Mouse (Mus musculus): Measurements from ENCODE around the gene Cyb5r3. TPM values are rescaled to one million over a fixed set of nuclear protein-coding genes. Genes with fewer than 3 reads are reported as not detected.

Gene Cyb5r3
- total and polyA plus RNA-seq, 3 experiments: 22.6 to 67.0 TPM; not detected in 1

DNA sequence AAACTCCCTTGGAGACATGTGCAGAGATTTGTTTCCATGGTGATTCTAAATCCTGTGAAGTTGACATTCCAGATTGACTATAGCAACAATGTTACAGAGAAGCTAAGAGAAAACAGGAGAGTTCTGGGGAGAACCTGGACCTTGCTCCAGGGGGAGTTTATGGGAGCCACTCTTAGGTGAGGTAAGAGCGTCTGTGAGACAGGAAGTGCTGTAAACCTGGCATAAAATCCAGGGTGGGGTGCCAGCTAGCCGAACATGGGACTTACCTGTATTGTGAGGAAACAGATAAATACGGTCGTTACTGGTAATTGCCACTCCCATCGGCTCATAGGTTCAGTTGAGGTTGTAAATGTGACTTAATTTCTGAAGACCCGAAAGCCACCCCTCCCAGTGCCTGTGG lies 66.0 kb downstream of the Cyb5r3 start:
- no peaks in the 10 kb centered on the region for H3K36me3 ChIP-seq (ENCODE audit: control insufficient read depth in 1 of 2, insufficient read depth in 2 of 2, low read length in 2 of 2)

More for the DNA sequence above, 66.0 kb downstream of the Cyb5r3 start:
- Histone ChIP-seq H3K4me3 (ENCODE audit: control insufficient read depth in 1 of 2, insufficient read depth in 1 of 2, low read depth in 2 of 2, low read length in 2 of 2) (no peak overlapping the region), H3K79me2 (ENCODE audit: control insufficient read depth, insufficient read depth, low read length, poor library complexity) (no peaks in the 10 kb centered on the region), H3K27ac (ENCODE audit: control insufficient read depth, low read depth, low read length) (no peak overlapping the region), H3K9ac (ENCODE audit: control insufficient read depth, low read depth, low read length, poor library complexity, severe bottlenecking) (no peak overlapping the region), H3K9me3 (replicated peaks; ENCODE audit: insufficient read depth, low read length) (no peaks in the 10 kb centered on the region), H3K27me3 (ENCODE audit: control insufficient read depth in 1 of 2, insufficient read depth in 2 of 2, low read length in 2 of 2) (no peaks in the 10 kb centered on the region), H3K4me1 (ENCODE audit: control insufficient read depth in 1 of 2, insufficient read depth in 2 of 2, low read length in 2 of 2) (no peaks in the 10 kb centered on the region)
- DNase-seq (ENCODE audit: low read depth, low spot score): no peak
- TF ChIP-seq ZMIZ1 (IDR thresholded peaks at IDR 0.05; ENCODE audit: low read depth, low read length) (no peak), USF1 (IDR thresholded peaks at IDR 0.05; ENCODE audit: low read depth, low read length) (no peak), MAZ (IDR thresholded peaks at IDR 0.05; ENCODE audit: low read depth, low read length) (no peak), RAD21 (IDR thresholded peaks at IDR 0.05; ENCODE audit: low read depth, low read length) (no peak), GABPA (IDR thresholded peaks at IDR 0.05; ENCODE audit: low read depth, low read length) (no peak), POLR2A (IDR thresholded peaks at IDR 0.05; ENCODE audit: control insufficient read depth in 1 of 2, insufficient read depth in 1 of 2, low read depth in 1 of 2, low read length in 2 of 2, poor library complexity in 1 of 2) (no peak), NELFE (IDR thresholded peaks at IDR 0.05; ENCODE audit: low read depth, low read length) (no peak), MXI1 (IDR thresholded peaks at IDR 0.05; ENCODE audit: low read depth, low read length) (no peak), HCFC1 (IDR thresholded peaks at IDR 0.05; ENCODE audit: low read depth, low read length) (no peak), MYC (IDR thresholded peaks at IDR 0.05; ENCODE audit: low read depth, low read length) (no peak), NRF1 (IDR thresholded peaks at IDR 0.05; ENCODE audit: insufficient read depth, low read depth, low read length, poor library complexity, severe bottlenecking) (no peak), ELF1 (IDR thresholded peaks at IDR 0.05; ENCODE audit: low read depth, low read length) (no peak), E2F4 (IDR thresholded peaks at IDR 0.05; ENCODE audit: borderline replicate concordance, low read depth, low read length) (no peak), ETS1 (IDR thresholded peaks at IDR 0.05; ENCODE audit: low read depth, low read length) (no peak), POLR2AphosphoS5 (IDR thresholded peaks at IDR 0.05; ENCODE audit: borderline replicate concordance, low read depth, low read length) (no peak), CTCF (IDR thresholded peaks at IDR 0.05 in 2 of 3, conservative IDR thresholded peaks at IDR 0.05 in 1 of 3; ENCODE audit: control insufficient read depth in 1 of 3, insufficient read depth in 1 of 3, low read depth in 2 of 3, low read length in 3 of 3, poor library complexity in 1 of 3, severe bottlenecking in 1 of 3) (no peak), MYB (IDR thresholded peaks at IDR 0.05; ENCODE audit: low read depth, low read length) (no peak)

Other genes starting within 250 kb of the Cyb5r3 start
- 84.9 and 91.8 TPM in 2 replicates for gene Tcf20, start 184.7 kb downstream of the Cyb5r3 start, total RNA-seq (2012; rRNA removed)
- gene Tcf20, start 184.7 kb downstream of the Cyb5r3 start, polyA plus RNA-seq (2012; ENCODE audit: insufficient read depth in 1 of 2, insufficient read length in 2 of 2, low read depth in 1 of 2, low replicate concordance in 2 of 2, missing spikeins in 1 of 2): 10 to 100 TPM; 34.7 to 92.0 TPM
- gene Nfam1, start 139.3 kb downstream of the Cyb5r3 start, total RNA-seq (2012; rRNA removed): 4.8 and 7.4 TPM in 2 replicates
- gene Nfam1, start 139.3 kb downstream of the Cyb5r3 start, polyA plus RNA-seq (2012; ENCODE audit: insufficient read depth in 1 of 2, insufficient read length in 2 of 2, low read depth in 1 of 2, low replicate concordance in 2 of 2, missing spikeins in 1 of 2): 10 to 100 TPM in 1 of 2 experiments, not detected in 1; 10.5 TPM
- gene Serhl, start 83.1 kb downstream of the Cyb5r3 start, total RNA-seq (2012; rRNA removed): 19.5 and 19.6 TPM in 2 replicates
- 10 to 100 TPM in 1 of 2 experiments, not detected in 1; 57.3 TPM for gene Serhl, start 83.1 kb downstream of the Cyb5r3 start, polyA plus RNA-seq (2012; ENCODE audit: insufficient read depth in 1 of 2, insufficient read length in 2 of 2, low read depth in 1 of 2, low replicate concordance in 2 of 2, missing spikeins in 1 of 2)
- 134 and 155 TPM in 2 replicates for gene Rrp7a, start 49.8 kb downstream of the Cyb5r3 start, total RNA-seq (2012; rRNA removed)
- gene Rrp7a, start 49.8 kb downstream of the Cyb5r3 start, polyA plus RNA-seq (2012; ENCODE audit: insufficient read depth in 1 of 2, insufficient read length in 2 of 2, low read depth in 1 of 2, low replicate concordance in 2 of 2, missing spikeins in 1 of 2): 100 to 1,000 TPM; 283 to 483 TPM
- gene Poldip3, start 23.2 kb downstream of the Cyb5r3 start, total RNA-seq (2012; rRNA removed): 104 and 113 TPM in 2 replicates
- gene Poldip3, start 23.2 kb downstream of the Cyb5r3 start, polyA plus RNA-seq (2012; ENCODE audit: insufficient read depth in 1 of 2, insufficient read length in 2 of 2, low read depth in 1 of 2, low replicate concordance in 2 of 2, missing spikeins in 1 of 2): 100 to 1,000 TPM in 1 of 2 experiments, not detected in 1; 123 TPM
- not detected in 2 replicates for gene A4galt, start 79.2 kb upstream of the Cyb5r3 start, total RNA-seq (2012; rRNA removed)
- not detected for gene A4galt, start 79.2 kb upstream of the Cyb5r3 start, polyA plus RNA-seq (2012; ENCODE audit: insufficient read depth in 1 of 2, insufficient read length in 2 of 2, low read depth in 1 of 2, low replicate concordance in 2 of 2, missing spikeins in 1 of 2)
- gene Arfgap3, start 177.7 kb upstream of the Cyb5r3 start, total RNA-seq (2012; rRNA removed): 8.2 and 8.6 TPM in 2 replicates
- gene Arfgap3, start 177.7 kb upstream of the Cyb5r3 start, polyA plus RNA-seq (2012; ENCODE audit: insufficient read depth in 1 of 2, insufficient read length in 2 of 2, low read depth in 1 of 2, low replicate concordance in 2 of 2, missing spikeins in 1 of 2): 10 to 100 TPM in 1 of 2 experiments, not detected in 1; 12.4 TPM